Mouse (Mus musculus) CH12.LX (cell line): ENCODE measurements around the gene D230025D16Rik.

Experiments
- CTCF ChIP-seq, 2 experiments: IDR thresholded peaks in 1 of 2; conservative IDR thresholded peaks in 1 of 2; 2 replicates each; pipeline ENCODE4 v1.5.1; 2011 to 2012; ENCODE audit warnings: low read depth in 2 of 2, low read length in 2 of 2, improper control_type of control experiment in 1 of 2, inconsistent platforms in 1 of 2, mild to moderate bottlenecking in 1 of 2, moderate library complexity in 1 of 2
- POLR2A ChIP-seq: IDR thresholded peaks from 2 replicates; pipeline ENCODE4 v1.6.1; 2011; ENCODE audit warnings: low read depth, mild to moderate bottlenecking, improper control_type of control experiment, low read length
- ZKSCAN1 ChIP-seq: IDR thresholded peaks from 2 replicates; pipeline ENCODE4 v1.6.1; 2012; ENCODE audit warnings: low read depth, inconsistent platforms, low read length, improper control_type of control experiment, borderline replicate concordance

GRCm38 (mm10) chr8:105269075-105269458, 44.1 kb downstream of the D230025D16Rik start:
- TF ChIP-seq CTCF (conservative IDR thresholded peaks at IDR 0.05 in 1 of 2, IDR thresholded peaks at IDR 0.05 in 1 of 2; ENCODE audit: low read depth in 2 of 2, low read length in 2 of 2) (no peak), ZKSCAN1 (no peak), POLR2A (no peak)
